Mouse (Mus musculus) heart, embryonic 14.5 days (tissue): ENCODE data around the gene Rnf168. TPM values are rescaled to one million over a fixed set of nuclear protein-coding genes. Genes with fewer than 3 reads are reported as not detected.
"Not testable (repeated sequence)": the region's sequence is repeated elsewhere in the genome, so short reads cannot be mapped to it uniquely, and the experiment has no call there.

Experiments
- ATAC-seq: fragments of 200-750 bp; cut with Nextera tagmentation; 2 replicates; pipeline ENCODE4 v1.8.0; 2017; ENCODE audit warnings: low read depth, moderate TSS enrichment; ENCODE audit not compliant: insufficient number of reproducible peaks, insufficient read depth, low FRiP score
- H3K27ac ChIP-seq, 2 experiments: fragments of 200-500 bp in 1 of 2; fragments of 300-500 bp in 1 of 2; sonication (generic) in 1 of 2; replicated peaks in 1 of 2; 2 replicates each; pipeline ENCODE4 v1.5.1; 2012 to 2014; ENCODE audit warnings: low read depth in 2 of 2, low read length in 2 of 2, control low read depth in 1 of 2, mild to moderate bottlenecking in 1 of 2, mixed read lengths in 1 of 2; ENCODE audit not compliant: control insufficient read depth in 1 of 2, insufficient read depth in 1 of 2
- H3K27me3 ChIP-seq: fragments of 300-500 bp; sonication (generic); 2 replicates; pipeline ENCODE4 v1.6.1; 2014; ENCODE audit warnings: mild to moderate bottlenecking, low read length, control low read depth; ENCODE audit not compliant: control insufficient read depth, insufficient read depth
- H3K36me3 ChIP-seq: fragments of 300-500 bp; sonication (generic); 2 replicates; pipeline ENCODE4 v1.6.1; 2014; ENCODE audit warnings: mild to moderate bottlenecking, control low read depth, low read length, mixed read lengths; ENCODE audit not compliant: control insufficient read depth, insufficient read depth
- H3K4me1 ChIP-seq, 2 experiments: fragments of 200-500 bp in 1 of 2; fragments of 300-500 bp in 1 of 2; sonication (generic) in 1 of 2; 2 replicates each; pipeline ENCODE4 v1.6.1; 2012 to 2014; ENCODE audit warnings: low read length in 2 of 2, control low read depth in 1 of 2, mixed read lengths in 1 of 2; ENCODE audit not compliant: control insufficient read depth in 2 of 2, insufficient read depth in 2 of 2
- H3K4me2 ChIP-seq: fragments of 300-500 bp; sonication (generic); 2 replicates; pipeline ENCODE4 v1.6.1; 2014; ENCODE audit warnings: mild to moderate bottlenecking, low read length
- H3K4me3 ChIP-seq, 2 experiments: fragments of 200-500 bp in 1 of 2; fragments of 300-500 bp in 1 of 2; sonication (generic) in 1 of 2; 2 replicates each; pipeline ENCODE4 v1.5.1; 2012 to 2014; ENCODE audit warnings: low read length in 2 of 2, mild to moderate bottlenecking in 2 of 2, control low read depth in 1 of 2, low read depth in 1 of 2, moderate library complexity in 1 of 2; ENCODE audit not compliant: control insufficient read depth in 1 of 2, insufficient read depth in 1 of 2
- H3K9ac ChIP-seq: fragments of 300-500 bp; sonication (generic); 2 replicates; pipeline ENCODE4 v1.6.1; 2014; ENCODE audit warnings: mild to moderate bottlenecking, low read length
- H3K9me3 ChIP-seq: fragments of 300-500 bp; sonication (generic); 2 replicates; pipeline ENCODE4 v1.6.1; 2016; ENCODE audit warnings: low read length, control low read depth; ENCODE audit not compliant: control insufficient read depth
- WGBS: fragments of 180-500 bp; shearing (Covaris S2); extraction: QIAGEN DNeasy Blood & Tissue Kit; methylation state at CpG from one replicate; pipeline ENCODE4 v1.1.7; 2014; 5-methylcytosine and 5-hydroxymethylcytosine counted together
- polyA plus RNA-seq: library from polyadenylated mRNA; unstranded; fragments of >200 nt; fragmentation: Nextera tagmentation; extraction: Ambion mirVana; gene quantifications from 2 replicates; pipeline ENCODE4 v1.2.1, GENCODE M21; 2014

The Rnf168 gene
- polyA plus RNA-seq, 1 experiment from 2014 or later = 18.1 TPM

DNA sequence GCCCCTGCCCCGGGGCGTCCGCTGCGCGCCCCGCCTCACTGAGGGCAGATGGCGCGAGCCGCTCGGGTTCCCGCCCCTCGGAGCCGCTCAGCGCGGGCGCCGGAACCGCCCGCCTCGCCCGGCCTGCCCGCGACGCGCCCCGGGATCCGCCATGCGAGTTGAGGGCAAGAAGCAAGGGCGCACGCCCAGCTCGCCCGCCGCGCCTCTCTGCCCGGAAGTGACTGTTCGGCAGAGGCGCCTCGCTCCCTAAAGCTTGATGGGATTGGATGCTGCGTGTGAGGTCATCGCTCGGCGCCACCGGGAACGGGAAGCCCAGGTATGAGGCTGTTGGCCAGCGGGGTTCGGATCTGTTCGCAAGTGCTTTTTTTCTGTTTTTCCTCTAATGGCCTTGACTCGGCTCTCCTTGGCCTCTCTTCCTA is 30.3 kb upstream of the Rnf168 start, which contains the start of the genes Fbxo45 and Wdr53:
Gene Fbxo45, minus strand, starts transcription at position 207 of the 419 bp plus-strand sequence.
Gene Wdr53, plus strand, starts transcription at position 276 of the 419 bp plus-strand sequence.
- peak; percentile 97 for ATAC-seq
- Histone ChIP-seq H3K4me3 (peak within 1 kb of the TSS; percentile 86 to 87), H3K4me1 (peaks cover 7 to 20% of the 10 kb centered on the region in 2 experiments), H3K36me3 (peaks cover 3% of the 10 kb centered on the region), H3K27ac (peak within 1 kb of the TSS; percentile 90 to 97), H3K9ac (peak within 1 kb of the TSS; percentile 97), H3K4me2 (peak within 1 kb of the TSS; percentile 78), H3K27me3 (no peaks in the 10 kb centered on the region), H3K9me3 (no peaks in the 10 kb centered on the region)
- WGBS = under 1% methylated on average over 48 of the region's 48 CpGs

DNA sequence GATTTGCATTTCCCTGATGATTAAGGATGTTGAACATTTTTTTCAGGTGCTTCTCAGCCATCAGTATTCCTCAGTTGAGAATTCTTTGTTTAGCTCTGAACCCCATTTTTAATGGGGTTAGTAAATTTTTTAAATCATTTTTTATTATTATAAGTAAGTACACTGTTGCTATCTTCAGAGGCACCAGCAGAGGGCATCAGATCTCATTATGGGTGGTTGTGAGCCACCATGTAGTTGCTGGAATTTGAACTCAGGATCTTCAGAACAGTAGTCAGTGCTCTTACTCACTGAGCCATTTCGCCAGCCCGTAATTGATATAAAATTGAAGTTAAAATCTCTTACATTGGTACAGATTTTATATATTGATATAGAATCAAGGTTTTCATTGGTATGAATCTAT is 13.0 kb upstream of the Rnf168 start:
- ATAC-seq, H3K36me3 ChIP-seq, H3K4me3 ChIP-seq, H3K27ac ChIP-seq, H3K9me3 ChIP-seq, H3K4me1 ChIP-seq, H3K9ac ChIP-seq, H3K4me2 ChIP-seq, H3K27me3 ChIP-seq: not testable (repeated sequence)
- 80% methylated on average over 2 of the region's 2 CpGs for WGBS

DNA sequence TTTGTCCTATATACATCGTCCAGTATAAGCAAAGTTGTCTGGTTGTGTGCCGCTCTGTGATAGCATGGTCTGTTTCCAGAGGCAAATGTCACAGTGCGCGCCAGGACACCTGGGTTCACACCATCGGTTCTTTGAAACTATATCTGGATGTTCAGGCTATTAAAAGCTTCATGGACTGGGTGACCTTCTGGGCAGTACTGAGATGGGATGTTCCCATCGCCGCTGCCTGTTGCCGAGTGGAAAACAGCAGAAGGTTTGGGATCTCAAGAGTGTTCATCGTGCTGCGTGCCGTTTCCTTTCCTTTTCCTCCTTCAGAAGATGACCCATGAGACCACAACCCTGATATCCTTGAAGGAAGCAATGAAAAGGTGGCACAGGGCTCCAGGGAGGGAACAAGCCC is 6.0 kb upstream of the Rnf168 start, which contains the start of gene Smco1:
Gene Smco1, plus strand, starts transcription at position 178 of the 400 bp plus-strand sequence.
- no peak within 1 kb of the TSS for H3K4me2 ChIP-seq
- no peak within 1 kb of the TSS for H3K4me3 ChIP-seq
- no peaks in the 10 kb centered on the region for H3K9me3 ChIP-seq
- H3K27me3 ChIP-seq = no peaks in the 10 kb centered on the region
- 68% methylated on average over 11 of the region's 11 CpGs for WGBS
- no peak within 1 kb of the TSS for H3K27ac ChIP-seq
- H3K9ac ChIP-seq = no peak within 1 kb of the TSS
- H3K4me1 ChIP-seq = no peaks in the 10 kb centered on the region
- H3K36me3 ChIP-seq = no peaks in the 10 kb centered on the region
- no peak for ATAC-seq

DNA sequence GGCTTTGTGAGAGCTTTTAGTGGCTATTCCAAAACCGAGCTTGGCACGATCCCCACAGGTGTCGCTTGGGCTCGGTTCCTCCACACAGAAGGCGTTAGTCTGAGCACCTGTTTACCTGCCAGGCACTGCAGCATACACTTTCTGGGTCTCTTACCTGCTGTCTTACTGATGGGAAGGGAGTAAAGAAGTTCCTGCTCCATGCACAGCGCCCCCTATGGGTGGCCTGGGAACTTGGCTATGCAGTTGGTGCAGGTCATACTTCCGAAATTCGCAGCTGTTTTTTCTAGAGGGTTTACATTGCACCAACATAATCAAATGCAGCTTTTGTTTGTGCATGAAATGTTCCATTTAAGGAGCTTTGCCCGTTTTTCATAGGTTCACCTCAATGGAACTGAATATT is 3.9 kb upstream of the Rnf168 start:
- H3K36me3 ChIP-seq = no peaks in the 10 kb centered on the region
- ATAC-seq = no peak
- H3K4me1 ChIP-seq = peaks cover 0 to 5% of the 10 kb centered on the region in 2 experiments; a peak in 2 of 4 replicates
- no peak overlapping the region for H3K4me3 ChIP-seq
- H3K27ac ChIP-seq = no peak overlapping the region
- H3K27me3 ChIP-seq = no peaks in the 10 kb centered on the region
- no peak overlapping the region for H3K4me2 ChIP-seq
- WGBS = 45% methylated on average over 9 of the region's 9 CpGs
- no peaks in the 10 kb centered on the region for H3K9me3 ChIP-seq
- no peak overlapping the region for H3K9ac ChIP-seq

DNA sequence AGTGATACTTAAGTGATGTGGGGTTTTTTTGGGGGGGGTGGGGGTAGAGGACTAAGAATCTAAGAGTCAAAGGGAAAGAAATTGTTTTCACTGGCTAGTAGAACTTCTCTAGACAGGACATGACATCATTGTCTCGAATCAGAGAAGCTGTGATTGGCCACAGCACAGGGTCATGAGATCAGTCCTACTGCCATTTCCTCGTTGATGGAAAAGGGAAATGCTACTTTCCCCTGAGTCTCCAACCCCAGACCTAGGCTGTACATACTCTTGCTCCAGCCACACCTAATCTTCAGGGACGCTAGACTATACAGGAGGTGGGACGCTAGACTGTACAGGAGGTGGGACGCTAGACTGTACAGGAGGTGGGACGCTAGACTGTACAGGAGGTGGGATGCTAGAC is 2.2 kb upstream of the Rnf168 start:
- 81% methylated on average over 6 of the region's 6 CpGs for WGBS
- H3K27ac ChIP-seq = no peak overlapping the region
- H3K4me2 ChIP-seq = no peak overlapping the region
- ATAC-seq = no peak
- H3K4me1 ChIP-seq = peaks cover 0 to 15% of the 10 kb centered on the region in 2 experiments; a peak in 2 of 4 replicates
- H3K4me3 ChIP-seq = no peak overlapping the region
- H3K27me3 ChIP-seq = no peaks in the 10 kb centered on the region
- H3K36me3 ChIP-seq = peaks cover 4% of the 10 kb centered on the region
- peaks cover 3% of the 10 kb centered on the region; the same call in 1 of the 2 replicates for H3K9me3 ChIP-seq
- no peak overlapping the region for H3K9ac ChIP-seq

DNA sequence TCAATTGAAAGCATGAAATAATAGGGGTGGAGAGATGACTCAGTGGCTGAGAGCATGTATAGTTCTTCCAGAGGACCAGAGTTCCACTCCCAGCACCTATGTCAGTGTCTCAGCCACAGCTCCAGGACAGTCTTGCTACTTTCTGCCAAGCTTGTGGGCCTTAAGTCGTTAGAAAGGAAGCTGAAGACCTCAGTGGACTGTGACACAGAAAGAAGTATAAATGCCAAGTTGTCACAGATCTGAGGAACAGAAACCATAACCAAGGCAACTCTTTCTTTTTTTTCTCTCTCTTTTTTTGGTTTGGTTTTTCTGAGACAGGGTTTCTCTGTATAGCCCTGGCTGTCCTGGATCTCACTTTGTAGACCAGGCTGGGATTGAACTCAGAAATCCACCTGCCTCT is 1.4 kb upstream of the Rnf168 start:
- peaks cover 0 to 15% of the 10 kb centered on the region in 2 experiments; a peak in 2 of 4 replicates for H3K4me1 ChIP-seq
- WGBS = 58% methylated on average over 1 of the region's 1 CpGs
- no peak for ATAC-seq
- H3K36me3 ChIP-seq = peaks cover 6% of the 10 kb centered on the region
- no peak overlapping the region for H3K4me3 ChIP-seq
- H3K9me3 ChIP-seq = peaks cover 9% of the 10 kb centered on the region; the same call in 1 of the 2 replicates
- no peak overlapping the region for H3K4me2 ChIP-seq
- H3K9ac ChIP-seq = no peak overlapping the region
- H3K27ac ChIP-seq = no peak overlapping the region
- no peaks in the 10 kb centered on the region for H3K27me3 ChIP-seq

DNA sequence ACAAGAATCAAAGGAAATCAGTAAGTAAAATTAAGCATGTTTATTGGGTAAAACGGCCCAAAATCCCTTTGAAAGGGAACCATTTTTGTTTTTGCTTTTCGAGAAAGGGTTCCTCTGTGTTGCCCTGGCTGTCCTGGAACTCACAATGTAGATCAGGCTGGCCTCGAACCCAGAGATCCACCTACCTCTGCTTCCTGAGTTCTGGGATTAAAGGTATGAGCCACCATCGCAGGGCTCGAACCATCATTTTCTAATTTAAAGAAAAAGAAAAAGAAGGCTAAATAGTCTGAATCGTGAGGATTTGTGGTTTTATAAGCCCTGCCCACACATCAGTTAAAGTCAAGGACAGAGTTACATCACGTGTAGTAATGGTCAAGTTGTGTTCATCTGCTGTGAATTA is 1.1 kb downstream of the Rnf168 start:
- Histone ChIP-seq H3K27me3 (no peaks in the 10 kb centered on the region), H3K36me3 (peaks cover 18% of the 10 kb centered on the region), H3K27ac (peak overlapping the region; percentile 96; a peak in 3 of 4 replicates), H3K4me1 (peaks cover 0 to 15% of the 10 kb centered on the region in 2 experiments; a peak in 2 of 4 replicates), H3K4me2 (peak overlapping the region; percentile 70), H3K9ac (peak overlapping the region; percentile 89), H3K9me3 (peaks cover 9% of the 10 kb centered on the region; the same call in 1 of the 2 replicates), H3K4me3 (peak overlapping the region; percentile 72 to 100)
- 55% methylated on average over 7 of the region's 7 CpGs for WGBS
- no peak for ATAC-seq

DNA sequence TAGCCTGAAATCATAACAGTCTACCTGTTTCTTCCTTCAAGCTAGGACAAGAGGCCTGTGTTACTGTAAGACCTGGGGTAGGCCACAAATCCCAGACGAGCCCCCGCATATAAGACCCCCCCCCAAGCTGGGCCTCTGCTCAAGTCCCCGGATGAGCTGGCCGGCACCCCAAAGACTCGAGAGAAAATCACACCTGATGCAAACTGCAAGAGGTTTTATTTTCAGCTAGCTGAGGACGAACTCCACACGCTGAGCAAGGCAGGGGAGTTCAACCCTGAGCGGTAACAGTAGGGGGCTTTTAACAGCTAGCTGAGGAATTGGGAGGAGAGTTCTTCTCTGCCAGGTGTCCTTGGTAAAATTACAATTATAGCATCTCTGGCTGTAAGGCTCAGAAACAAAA is 3.0 kb downstream of the Rnf168 start:
- Histone ChIP-seq H3K27ac (no peak overlapping the region), H3K36me3 (peaks cover 36% of the 10 kb centered on the region), H3K4me3 (no peak overlapping the region; a peak in 1 of 4 replicates), H3K9me3 (peaks cover 9% of the 10 kb centered on the region; the same call in 1 of the 2 replicates), H3K9ac (no peak overlapping the region), H3K27me3 (no peaks in the 10 kb centered on the region), H3K4me2 (no peak overlapping the region), H3K4me1 (peaks cover 0 to 15% of the 10 kb centered on the region in 2 experiments; a peak in 2 of 4 replicates)
- WGBS = 95% methylated on average over 8 of the region's 8 CpGs
- ATAC-seq = no peak
